In genomic region chr8:70282603-70283135, GRCm38 (mm10) we compare ENCODE assay signal across 7 mouse cellular contexts. TPM values are rescaled to one million over a fixed set of nuclear protein-coding genes. Genes with fewer than 3 reads are reported as not detected.
DNase-seq lines count a peak whose midpoint lies in the region; ATAC-seq lines count a peak whose summit lies in the region.

Gene Homer3 (plus strand): TSS chr8:70282827.

- intact Hi-C loops in left cerebral cortex, postnatal 36 days (cut with DNase I): no loop called here

- peaks cover 4% of the 10 kb centered on the region; the same call in 1 of the 2 replicates for H3K4me1 ChIP-seq in intestine, embryonic 16.5 days (ENCODE audit: control insufficient read depth, insufficient read depth, low read length)
- H3K4me1 ChIP-seq in midbrain, embryonic 11.5 days (ENCODE audit: control insufficient read depth, insufficient read depth, low read length): peaks cover 13% of the 10 kb centered on the region

- peak within 1 kb of the TSS; percentile 89 for H3K4me3 ChIP-seq in intestine, embryonic 16.5 days (ENCODE audit: low read length)
- H3K4me3 ChIP-seq in midbrain, embryonic 11.5 days (ENCODE audit: low read depth, low read length): peak within 1 kb of the TSS; percentile 94

- H3K9me3 ChIP-seq in intestine, embryonic 16.5 days (ENCODE audit: control insufficient read depth, low read length): no peaks in the 10 kb centered on the region
- peaks cover 9% of the 10 kb centered on the region for H3K9me3 ChIP-seq in midbrain, embryonic 11.5 days (ENCODE audit: control insufficient read depth, low read length)

- peak within 1 kb of the TSS; percentile 73 for H3K27ac ChIP-seq in intestine, embryonic 16.5 days (ENCODE audit: low read length)
- peak within 1 kb of the TSS; percentile 68 for H3K27ac ChIP-seq in midbrain, embryonic 11.5 days (ENCODE audit: low read depth, low read length)

- no peaks in the 10 kb centered on the region for H3K27me3 ChIP-seq in intestine, embryonic 16.5 days (replicated peaks; ENCODE audit: control insufficient read depth, insufficient read depth, low read length)
- H3K27me3 ChIP-seq in midbrain, embryonic 11.5 days (ENCODE audit: control insufficient read depth, insufficient read depth, low read length): no peaks in the 10 kb centered on the region; the same call in 1 of the 2 replicates

- H3K4me2 ChIP-seq in intestine, embryonic 16.5 days (ENCODE audit: low read depth, low read length): peak within 1 kb of the TSS; percentile 89
- H3K4me2 ChIP-seq in midbrain, embryonic 11.5 days: peak within 1 kb of the TSS; percentile 87

- H3K36me3 ChIP-seq in intestine, embryonic 16.5 days (ENCODE audit: control insufficient read depth, insufficient read depth, low read length): peaks cover 19% of the 10 kb centered on the region
- peaks cover 24% of the 10 kb centered on the region for H3K36me3 ChIP-seq in midbrain, embryonic 11.5 days (ENCODE audit: control insufficient read depth, insufficient read depth, low read length)

- DNase-seq in adrenal gland, adult 18-20 months (ENCODE audit: low spot score in 2 of 2): peak; percentile 91 to 97
- DNase-seq in embryo, embryonic 11.5 days (ENCODE audit: low read depth, low spot score): peak; percentile 84
- peak; percentile 89 to 91 for DNase-seq in gastrocnemius, postnatal 4 days (ENCODE audit: low spot score in 2 of 2)
- peak; percentile 71 to 78 for DNase-seq in left cerebral cortex, postnatal 36 days (ENCODE audit: low spot score in 2 of 2)
- DNase-seq in midbrain, embryonic 11.5 days (ENCODE audit: low spot score, missing footprints): peak; percentile 100
- DNase-seq in skeletal muscle tissue, adult 2 months (ENCODE audit: low read depth, low spot score): peak; percentile 93

- WGBS in intestine, embryonic 16.5 days: under 1% methylated on average over 36 of the region's 36 CpGs
- under 1% methylated on average over 36 of the region's 36 CpGs for WGBS in midbrain, embryonic 11.5 days

- peak within 1 kb of the TSS; percentile 98 for H3K9ac ChIP-seq in intestine, embryonic 16.5 days (ENCODE audit: low read depth, low read length)
- H3K9ac ChIP-seq in midbrain, embryonic 11.5 days (ENCODE audit: low read length): peak within 1 kb of the TSS; percentile 99

- peak; percentile 95 for ATAC-seq in intestine, embryonic 16.5 days
- ATAC-seq in midbrain, embryonic 11.5 days (ENCODE audit: low FRiP score): peak; percentile 94

RNA-seq across cellular contexts. Expression of gene Homer3, which starts in this region (rescaled TPM):
- 10 to 100 TPM; 18.5 to 19.8 TPM for total RNA-seq in adrenal gland, adult 18-20 months (2021)
- total RNA-seq in gastrocnemius, postnatal 4 days (2021): 10 to 100 TPM; 23.2 to 24.3 TPM
- 25.5 and 26.0 TPM in 2 replicates for polyA plus RNA-seq in intestine, embryonic 16.5 days (2015; fragmentation: Nextera tagmentation; extraction: Ambion mirVana)
- 1 to 10 TPM; 9.1 to 9.6 TPM for total RNA-seq in left cerebral cortex, postnatal 36 days (2021)
- 50.5 and 61.2 TPM in 2 replicates for polyA plus RNA-seq in midbrain, embryonic 11.5 days (2014; fragmentation: Nextera tagmentation; extraction: Ambion mirVana)

Comparison
In these comparisons a context has a peak if more than half of its experiments do, and no peak if none do; other contexts are left out.
1. Peak in every context shown above with its lines: DNase-seq, ATAC-seq, H3K4me3 ChIP-seq and H3K27ac ChIP-seq.